Mouse (Mus musculus): ENCODE data around the gene Ndufb4. TPM values are rescaled to one million over a fixed set of nuclear protein-coding genes. Genes with fewer than 3 reads are reported as not detected.

Ndufb4 gene
- polyA plus RNA-seq, 1 experiment from 2014 or later, result 65.1 TPM

- Histone ChIP-seq H3K4me1 (ENCODE audit: control insufficient read depth, insufficient read depth, low read length) (no peaks in the 10 kb centered on the region; the same call in 1 of the 2 replicates), H3K27ac (ENCODE audit: low read depth, low read length) (no peak overlapping the region), H3K4me2 (no peak overlapping the region), H3K27me3 (ENCODE audit: control insufficient read depth, insufficient read depth, low read length) (no peaks in the 10 kb centered on the region), H3K9me3 (ENCODE audit: control insufficient read depth, low read length) (no peaks in the 10 kb centered on the region), H3K36me3 (ENCODE audit: control insufficient read depth, insufficient read depth, low read length) (no peaks in the 10 kb centered on the region), H3K9ac (ENCODE audit: low read length) (no peak overlapping the region), H3K4me3 (ENCODE audit: low read depth, low read length) (no peak overlapping the region)
- ATAC-seq (ENCODE audit: low FRiP score), result no peak
- DNase-seq (ENCODE audit: low spot score, missing footprints), result peak; percentile 79
- WGBS, result 76% methylated on average over 9 of the region's 9 CpGs
Observed at GRCm38 (mm10) chr16:37628336-37628735, 25.9 kb downstream of the Ndufb4 start.

GRCm38 (mm10) chr16:37626388-37626949, 27.8 kb downstream of the Ndufb4 start:
- Histone ChIP-seq H3K9me3 (ENCODE audit: control insufficient read depth, low read length) (no peaks in the 10 kb centered on the region), H3K27ac (ENCODE audit: low read depth, low read length) (no peak overlapping the region), H3K4me3 (ENCODE audit: low read depth, low read length) (no peak overlapping the region), H3K4me2 (no peak overlapping the region), H3K9ac (ENCODE audit: low read length) (no peak overlapping the region), H3K4me1 (ENCODE audit: control insufficient read depth, insufficient read depth, low read length) (peaks cover 6% of the 10 kb centered on the region; the same call in 1 of the 2 replicates), H3K27me3 (ENCODE audit: control insufficient read depth, insufficient read depth, low read length) (no peaks in the 10 kb centered on the region), H3K36me3 (ENCODE audit: control insufficient read depth, insufficient read depth, low read length) (no peaks in the 10 kb centered on the region)
- peak; percentile 76 for DNase-seq (ENCODE audit: low spot score, missing footprints)
- 48% methylated on average over 4 of the region's 4 CpGs for WGBS
- no peak for ATAC-seq (ENCODE audit: low FRiP score)

- Histone ChIP-seq H3K4me1 (ENCODE audit: control insufficient read depth, insufficient read depth, low read length) (peaks cover 6% of the 10 kb centered on the region; the same call in 1 of the 2 replicates), H3K4me3 (ENCODE audit: low read depth, low read length) (no peak overlapping the region), H3K36me3 (ENCODE audit: control insufficient read depth, insufficient read depth, low read length) (no peaks in the 10 kb centered on the region), H3K4me2 (no peak overlapping the region), H3K9me3 (ENCODE audit: control insufficient read depth, low read length) (no peaks in the 10 kb centered on the region), H3K9ac (ENCODE audit: low read length) (0 out of 2 replicates have a peak overlapping the region, but pooled peaks have one; percentile 29), H3K27me3 (ENCODE audit: control insufficient read depth, insufficient read depth, low read length) (no peaks in the 10 kb centered on the region), H3K27ac (ENCODE audit: low read depth, low read length) (no peak overlapping the region; the same call in 1 of the 2 replicates)
- DNase-seq (ENCODE audit: low spot score, missing footprints) (no peak), ATAC-seq (ENCODE audit: low FRiP score) (no peak)
- 19% methylated on average over 5 of the region's 5 CpGs for WGBS
Observed at GRCm38 (mm10) chr16:37622919-37623318, 31.3 kb downstream of the Ndufb4 start.

GRCm38 (mm10) chr16:37622403-37622802, 31.9 kb downstream of the Ndufb4 start:
- no peak overlapping the region for H3K4me3 ChIP-seq (ENCODE audit: low read depth, low read length)
- H3K36me3 ChIP-seq (ENCODE audit: control insufficient read depth, insufficient read depth, low read length), result no peaks in the 10 kb centered on the region
- no peaks in the 10 kb centered on the region for H3K9me3 ChIP-seq (ENCODE audit: control insufficient read depth, low read length)
- WGBS, result 39% methylated on average over 3 of the region's 3 CpGs
- no peak overlapping the region for H3K27ac ChIP-seq (ENCODE audit: low read depth, low read length)
- no peak overlapping the region for H3K9ac ChIP-seq (ENCODE audit: low read length)
- no peak for DNase-seq (ENCODE audit: low spot score, missing footprints)
- no peak for ATAC-seq (ENCODE audit: low FRiP score)
- H3K4me1 ChIP-seq (ENCODE audit: control insufficient read depth, insufficient read depth, low read length), result peaks cover 11% of the 10 kb centered on the region
- no peak overlapping the region for H3K4me2 ChIP-seq
- no peaks in the 10 kb centered on the region for H3K27me3 ChIP-seq (ENCODE audit: control insufficient read depth, insufficient read depth, low read length)

- no peak overlapping the region for H3K4me2 ChIP-seq
- H3K9ac ChIP-seq (ENCODE audit: low read length), result no peak overlapping the region
- 45% methylated on average over 3 of the region's 3 CpGs for WGBS
- ATAC-seq (ENCODE audit: low FRiP score), result 0 out of 2 replicates have a peak, but pooled peaks have one; percentile 33
- H3K27me3 ChIP-seq (ENCODE audit: control insufficient read depth, insufficient read depth, low read length), result no peaks in the 10 kb centered on the region
- H3K9me3 ChIP-seq (ENCODE audit: control insufficient read depth, low read length), result no peaks in the 10 kb centered on the region
- H3K36me3 ChIP-seq (ENCODE audit: control insufficient read depth, insufficient read depth, low read length), result no peaks in the 10 kb centered on the region
- H3K4me3 ChIP-seq (ENCODE audit: low read depth, low read length), result no peak overlapping the region
- DNase-seq (ENCODE audit: low spot score, missing footprints), result no peak
- H3K4me1 ChIP-seq (ENCODE audit: control insufficient read depth, insufficient read depth, low read length), result peaks cover 5% of the 10 kb centered on the region
- H3K27ac ChIP-seq (ENCODE audit: low read depth, low read length), result no peak overlapping the region
Observed at GRCm38 (mm10) chr16:37617695-37618094, 36.6 kb downstream of the Ndufb4 start.

GRCm38 (mm10) chr16:37616104-37616503, 38.1 kb downstream of the Ndufb4 start:
- Histone ChIP-seq H3K4me2 (no peak overlapping the region), H3K4me1 (ENCODE audit: control insufficient read depth, insufficient read depth, low read length) (peaks cover 5% of the 10 kb centered on the region), H3K27ac (ENCODE audit: low read depth, low read length) (no peak overlapping the region), H3K9me3 (ENCODE audit: control insufficient read depth, low read length) (no peaks in the 10 kb centered on the region), H3K9ac (ENCODE audit: low read length) (no peak overlapping the region), H3K4me3 (ENCODE audit: low read depth, low read length) (no peak overlapping the region), H3K27me3 (ENCODE audit: control insufficient read depth, insufficient read depth, low read length) (no peaks in the 10 kb centered on the region), H3K36me3 (ENCODE audit: control insufficient read depth, insufficient read depth, low read length) (no peaks in the 10 kb centered on the region)
- ATAC-seq (ENCODE audit: low FRiP score) (no peak), DNase-seq (ENCODE audit: low spot score, missing footprints) (no peak)
- WGBS, result 80% methylated on average over 8 of the region's 8 CpGs

GRCm38 (mm10) chr16:37615429-37615828, 38.8 kb downstream of the Ndufb4 start:
- H3K27me3 ChIP-seq (ENCODE audit: control insufficient read depth, insufficient read depth, low read length), result no peaks in the 10 kb centered on the region
- DNase-seq (ENCODE audit: low spot score, missing footprints) (no peak), ATAC-seq (ENCODE audit: low FRiP score) (no peak)
- no peak overlapping the region for H3K9ac ChIP-seq (ENCODE audit: low read length)
- no peak overlapping the region for H3K4me2 ChIP-seq
- peaks cover 5% of the 10 kb centered on the region for H3K4me1 ChIP-seq (ENCODE audit: control insufficient read depth, insufficient read depth, low read length)
- 84% methylated on average over 8 of the region's 8 CpGs for WGBS
- no peaks in the 10 kb centered on the region for H3K9me3 ChIP-seq (ENCODE audit: control insufficient read depth, low read length)
- no peak overlapping the region for H3K4me3 ChIP-seq (ENCODE audit: low read depth, low read length)
- H3K27ac ChIP-seq (ENCODE audit: low read depth, low read length), result no peak overlapping the region
- H3K36me3 ChIP-seq (ENCODE audit: control insufficient read depth, insufficient read depth, low read length), result no peaks in the 10 kb centered on the region

GRCm38 (mm10) chr16:37614540-37614939, 39.7 kb downstream of the Ndufb4 start:
- Histone ChIP-seq H3K4me3 (ENCODE audit: low read depth, low read length) (no peak overlapping the region), H3K9me3 (ENCODE audit: control insufficient read depth, low read length) (no peaks in the 10 kb centered on the region), H3K36me3 (ENCODE audit: control insufficient read depth, insufficient read depth, low read length) (no peaks in the 10 kb centered on the region), H3K27ac (ENCODE audit: low read depth, low read length) (no peak overlapping the region), H3K9ac (ENCODE audit: low read length) (no peak overlapping the region), H3K27me3 (ENCODE audit: control insufficient read depth, insufficient read depth, low read length) (no peaks in the 10 kb centered on the region), H3K4me2 (no peak overlapping the region), H3K4me1 (ENCODE audit: control insufficient read depth, insufficient read depth, low read length) (peaks cover 5% of the 10 kb centered on the region)
- WGBS, result 93% methylated on average over 9 of the region's 9 CpGs
- DNase-seq (ENCODE audit: low spot score, missing footprints) (no peak), ATAC-seq (ENCODE audit: low FRiP score) (no peak)

GRCm38 (mm10) chr16:37612013-37612412, 42.2 kb downstream of the Ndufb4 start:
- Histone ChIP-seq H3K36me3 (ENCODE audit: control insufficient read depth, insufficient read depth, low read length) (no peaks in the 10 kb centered on the region), H3K9ac (ENCODE audit: low read length) (no peak overlapping the region), H3K27ac (ENCODE audit: low read depth, low read length) (no peak overlapping the region), H3K4me2 (no peak overlapping the region), H3K4me1 (ENCODE audit: control insufficient read depth, insufficient read depth, low read length) (peaks cover 2% of the 10 kb centered on the region; the same call in 1 of the 2 replicates), H3K4me3 (ENCODE audit: low read depth, low read length) (no peak overlapping the region), H3K27me3 (ENCODE audit: control insufficient read depth, insufficient read depth, low read length) (no peaks in the 10 kb centered on the region), H3K9me3 (ENCODE audit: control insufficient read depth, low read length) (no peaks in the 10 kb centered on the region)
- ATAC-seq (ENCODE audit: low FRiP score) (no peak), DNase-seq (ENCODE audit: low spot score, missing footprints) (no peak)
- WGBS, result 92% methylated on average over 5 of the region's 5 CpGs
